Comparison of ENCODE assay signal across 9 mouse cellular contexts in the genomic region with DNA sequence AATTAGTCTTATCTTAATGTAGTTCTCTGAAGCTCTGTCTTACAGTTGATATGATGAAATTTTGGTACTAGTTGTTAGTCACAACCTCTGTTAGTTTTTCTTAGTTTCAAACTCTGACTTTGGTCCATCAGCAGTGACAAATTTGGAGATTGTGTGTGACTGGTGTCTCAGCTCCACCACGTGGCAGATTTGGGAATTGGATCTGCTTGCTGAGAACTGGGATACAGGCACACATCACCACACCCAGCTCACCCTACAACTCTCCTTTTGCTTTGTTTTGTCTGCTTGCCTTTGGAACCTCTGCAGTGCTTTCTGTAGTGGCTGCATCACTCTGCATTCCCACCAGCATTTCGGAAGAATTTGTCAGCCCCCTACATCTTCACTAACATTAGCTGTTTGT. TPM values are rescaled to one million over a fixed set of nuclear protein-coding genes. Genes with fewer than 3 reads are reported as not detected.
DNase-seq lines count a peak whose midpoint lies in the region; ATAC-seq and TF ChIP-seq lines count a peak whose summit lies in the region.
"Had no signal": no experiment of that assay in that cellular context is flagged by ENCODE, and none has a peak within 500 bp of the region (broad histone marks: within the 10 kb centered on the region; RNA-seq: fewer than 3 reads in every experiment).

No protein-coding gene starts in this region.

- H3K27ac ChIP-seq in CH12.LX (ENCODE audit: insufficient read depth, low read depth), result no peak overlapping the region
- no peak overlapping the region for H3K27ac ChIP-seq in lung, embryonic 14.5 days (ENCODE audit: low read depth)
- H3K27ac ChIP-seq: stomach, embryonic 15.5 days had no signal

- peak; percentile 11 for DNase-seq in 3134 (ENCODE audit: extremely low read depth, insufficient read length, low spot score)
- peak; percentile 69 for DNase-seq in CH12.LX (ENCODE audit: extremely low read depth)
- DNase-seq in gastrocnemius, adult 18-20 months (ENCODE audit: low spot score), result peak; percentile 78
- DNase-seq in kidney, postnatal 4 days, result peak; percentile 83 to 85
- DNase-seq in lung, embryonic 14.5 days, result peak; percentile 88
- DNase-seq in right cerebral cortex, postnatal 25 days, result peak; percentile 67

- no peak overlapping the region for H3K9ac ChIP-seq in CH12.LX (ENCODE audit: insufficient read depth, low read depth)
- H3K9ac ChIP-seq in lung, embryonic 14.5 days, result no peak overlapping the region
- H3K9ac ChIP-seq: stomach, embryonic 15.5 days had no signal

- in situ Hi-C loops in CH12.LX (cut with MboI; ENCODE audit: low pct_ligation_motif_present, low pct_unique_long_range_greater_than_20kb, low sequenced_read_pairs), result loop anchor here (10.0 kb wide), 2 partner anchors 46 to 316 kb away; no protein-coding TSS in a partner anchor

- no peaks in the 10 kb centered on the region for H3K9me3 ChIP-seq in CH12.LX (replicated peaks; ENCODE audit: low read length)
- no peaks in the 10 kb centered on the region for H3K9me3 ChIP-seq in lung, embryonic 14.5 days (ENCODE audit: low read depth, low read length)
- H3K9me3 ChIP-seq: stomach, embryonic 15.5 days had no signal

- no peak for TF ChIP-seq EP300 in CH12.LX (IDR thresholded peaks at IDR 0.05; ENCODE audit: low read length)

- no peaks in the 10 kb centered on the region for H3K36me3 ChIP-seq in CH12.LX (replicated peaks in 1 of 2; ENCODE audit: control insufficient read depth in 1 of 2, insufficient read depth in 1 of 2, low read length in 1 of 2)
- H3K36me3 ChIP-seq in lung, embryonic 14.5 days (ENCODE audit: insufficient read depth), result no peaks in the 10 kb centered on the region
- H3K36me3 ChIP-seq: stomach, embryonic 15.5 days had no signal

- no peak overlapping the region for H3K4me2 ChIP-seq in CH12.LX (ENCODE audit: insufficient read depth, low read depth, poor library complexity, severe bottlenecking)
- H3K4me2 ChIP-seq in lung, embryonic 14.5 days, result no peak overlapping the region
- H3K4me2 ChIP-seq: stomach, embryonic 15.5 days had no signal

- peak; percentile 94 for TF ChIP-seq RAD21 in CH12.LX (IDR thresholded peaks at IDR 0.05; ENCODE audit: low read depth, low read length)

- TF ChIP-seq CTCF in CH12.LX (conservative IDR thresholded peaks at IDR 0.05 in 1 of 2, IDR thresholded peaks at IDR 0.05 in 1 of 2; ENCODE audit: low read depth in 2 of 2, low read length in 2 of 2), result peak; percentile 72 to 96
- peak; percentile 85 for TF ChIP-seq CTCF in lung, embryonic 14.5 days (IDR thresholded peaks at IDR 0.05; ENCODE audit: low read depth)

- H3K4me1 ChIP-seq in CH12.LX (ENCODE audit: control insufficient read depth in 1 of 2, insufficient read depth in 2 of 2), result peaks cover 3 to 8% of the 10 kb centered on the region in 2 experiments; a peak in 2 of 4 replicates
- H3K4me1 ChIP-seq in lung, embryonic 14.5 days (ENCODE audit: insufficient read depth), result no peaks in the 10 kb centered on the region
- H3K4me1 ChIP-seq: stomach, embryonic 15.5 days had no signal

- no peaks in the 10 kb centered on the region for H3K27me3 ChIP-seq in CH12.LX (replicated peaks)
- no peaks in the 10 kb centered on the region for H3K27me3 ChIP-seq in lung, embryonic 14.5 days (ENCODE audit: insufficient read depth, low read length)
- H3K27me3 ChIP-seq: stomach, embryonic 15.5 days had no signal

- dilution Hi-C loops in CH12.LX (cut with MboI; ENCODE audit: extremely low pct_ligation_motif_present, extremely low pct_unique_long_range_greater_than_20kb, low sequenced_read_pairs), result no loop called here

- no peaks in the 10 kb centered on the region for H3K79me2 ChIP-seq in CH12.LX (replicated peaks; ENCODE audit: control insufficient read depth, extremely low read depth, insufficient read depth, poor library complexity, severe bottlenecking)

- H3K4me3 ChIP-seq in CH12.LX (replicated peaks in 1 of 3; ENCODE audit: low read depth in 2 of 3, low read length in 2 of 3, poor library complexity in 1 of 3), result no peak overlapping the region
- H3K4me3 ChIP-seq in lung, embryonic 14.5 days (ENCODE audit: low read depth, low read length), result no peak overlapping the region
- H3K4me3 ChIP-seq: stomach, embryonic 15.5 days had no signal

- ATAC-seq in cerebellum, adult (ENCODE audit: insufficient number of reproducible peaks, low FRiP score, low TSS enrichment), result 0 out of 2 replicates have a peak, but pooled peaks have one; percentile 37
- no peak for ATAC-seq in lung, embryonic 14.5 days (ENCODE audit: insufficient read depth)
- no peak for ATAC-seq in activated CD4-positive, CD25-positive, alpha-beta regulatory T cell, adult 4 months

- TF ChIP-seq POLR2A in CH12.LX (IDR thresholded peaks at IDR 0.05; ENCODE audit: low read depth, low read length), result no peak

- WGBS in lung, embryonic 14.5 days, result 23% methylated on average over 2 of the region's 2 CpGs

TF ChIP-seq in CH12.LX, 34 proteins besides CTCF, POLR2A, EP300 and RAD21:
- 0 out of 2 replicates have a peak, but pooled peaks have one; percentile 15 for TF ChIP-seq NRF1 (IDR thresholded peaks at IDR 0.05; ENCODE audit: low read depth, low read length)
- no peak for TF ChIP-seq KAT2A (IDR thresholded peaks at IDR 0.05; ENCODE audit: insufficient replicate concordance, low read length)
- TF ChIP-seq NELFE (IDR thresholded peaks at IDR 0.05; ENCODE audit: low read depth, low read length), result no peak; the same call in 1 of the 2 replicates
- TF ChIP-seq ZC3H11A (IDR thresholded peaks at IDR 0.05; ENCODE audit: low read depth, low read length), result peak; percentile 49
- no peak for TF ChIP-seq MXI1 (IDR thresholded peaks at IDR 0.05; ENCODE audit: low read depth, low read length)
- no peak for TF ChIP-seq CHD1 (IDR thresholded peaks at IDR 0.05; ENCODE audit: low read depth, low read length)
- TF ChIP-seq IRF4 (IDR thresholded peaks at IDR 0.05; ENCODE audit: low read depth, low read length), result peak; percentile 51; the same call in 1 of the 2 replicates
- TF ChIP-seq MYC (IDR thresholded peaks at IDR 0.05; ENCODE audit: low read depth, low read length), result peak; percentile 62; the same call in 1 of the 2 replicates
- no peak for TF ChIP-seq UBTF (IDR thresholded peaks at IDR 0.05; ENCODE audit: low read depth, low read length)
- TF ChIP-seq JUN (IDR thresholded peaks at IDR 0.05; ENCODE audit: insufficient read depth, low read depth, low read length), result no peak
- TF ChIP-seq MAFK (IDR thresholded peaks at IDR 0.05; ENCODE audit: insufficient replicate concordance, low read length), result no peak
- peak; percentile 89 for TF ChIP-seq SMC3 (IDR thresholded peaks at IDR 0.05; ENCODE audit: low read depth, low read length)
- TF ChIP-seq TBP (conservative IDR thresholded peaks at IDR 0.05; ENCODE audit: low read depth, low read length), result no peak
- TF ChIP-seq PAX5 (IDR thresholded peaks at IDR 0.05; ENCODE audit: low read length), result no peak
- no peak for TF ChIP-seq GABPA (IDR thresholded peaks at IDR 0.05; ENCODE audit: insufficient replicate concordance, low read depth, low read length)
- TF ChIP-seq E2F4 (IDR thresholded peaks at IDR 0.05; ENCODE audit: insufficient replicate concordance, low read depth, low read length), result no peak
- no peak for TF ChIP-seq ZNF384 (IDR thresholded peaks at IDR 0.05; ENCODE audit: low read depth, low read length)
- peak; percentile 84 for TF ChIP-seq MAX (IDR thresholded peaks at IDR 0.05; ENCODE audit: low read length)
- TF ChIP-seq RCOR1 (conservative IDR thresholded peaks at IDR 0.05; ENCODE audit: low read depth, low read length), result no peak
- TF ChIP-seq ETS1 (conservative IDR thresholded peaks at IDR 0.05; ENCODE audit: low read depth, low read length), result no peak
- TF ChIP-seq MAZ (IDR thresholded peaks at IDR 0.05; ENCODE audit: low read depth, low read length), result no peak
- TF ChIP-seq TCF12 (IDR thresholded peaks at IDR 0.05; ENCODE audit: low read depth, low read length), result no peak
- no peak for TF ChIP-seq ZMIZ1 (IDR thresholded peaks at IDR 0.05; ENCODE audit: low read depth, low read length)
- no peak for TF ChIP-seq ZKSCAN1 (IDR thresholded peaks at IDR 0.05; ENCODE audit: borderline replicate concordance, low read depth, low read length)
- TF ChIP-seq BHLHE40 (IDR thresholded peaks at IDR 0.05; ENCODE audit: low read depth, low read length), result 0 out of 2 replicates have a peak, but pooled peaks have one; percentile 12
- peak; percentile 36; the same call in 1 of the 2 replicates for TF ChIP-seq JUND (conservative IDR thresholded peaks at IDR 0.05; ENCODE audit: low read depth, low read length)
- no peak for TF ChIP-seq USF1 (IDR thresholded peaks at IDR 0.05; ENCODE audit: low read depth, low read length)
- TF ChIP-seq ELF1 (IDR thresholded peaks at IDR 0.05; ENCODE audit: low read depth, low read length), result no peak
- TF ChIP-seq MEF2A (IDR thresholded peaks at IDR 0.05; ENCODE audit: borderline replicate concordance, low read depth, low read length), result peak; percentile 50; the same call in 1 of the 2 replicates
- TF ChIP-seq USF2 (conservative IDR thresholded peaks at IDR 0.05; ENCODE audit: low read depth, low read length), result peak; percentile 20; the same call in 1 of the 2 replicates
TF ChIP-seq in CH12.LX: peak in this region for 10.

RNA-seq across cellular contexts. Expression of gene Brms1l, which starts 5.0 kb away (rescaled TPM):
- total RNA-seq in CH12.LX (2012; rRNA removed) (16.3 and 17.8 TPM in 2 replicates), CH12.LX (2014; rRNA removed) (18.9 and 19.7 TPM in 2 replicates)
- polyA plus RNA-seq in CH12.LX (2012; ENCODE audit: insufficient read length, low read depth), result 32.6 and 48.0 TPM in 2 replicates
- 10 to 100 TPM; 20.3 to 20.5 TPM for total RNA-seq in gastrocnemius, adult 18-20 months (2021)
- 42.3 and 49.2 TPM in 2 replicates for polyA plus RNA-seq in lung, embryonic 14.5 days (2014; fragmentation: Nextera tagmentation; extraction: Ambion mirVana)
- polyA plus RNA-seq in activated CD4-positive, CD25-positive, alpha-beta regulatory T cell, adult 4 months (2017; shearing (Covaris generic)), result 10 to 100 TPM; 13.1 to 13.2 TPM

RNA-seq across cellular contexts. Expression of gene Ralgapa1, which starts 10.1 kb away (rescaled TPM):
- total RNA-seq in CH12.LX (2012; rRNA removed) (8.9 and 10.3 TPM in 2 replicates), CH12.LX (2014; rRNA removed) (18.5 and 19.2 TPM in 2 replicates)
- polyA plus RNA-seq in CH12.LX (2012; ENCODE audit: insufficient read length, low read depth), result 18.6 and 24.4 TPM in 2 replicates
- total RNA-seq in gastrocnemius, adult 18-20 months (2021), result 10 to 100 TPM; 41.5 to 41.9 TPM
- polyA plus RNA-seq in lung, embryonic 14.5 days (2014; fragmentation: Nextera tagmentation; extraction: Ambion mirVana), result 20.4 and 20.5 TPM in 2 replicates
- polyA plus RNA-seq in activated CD4-positive, CD25-positive, alpha-beta regulatory T cell, adult 4 months (2017; shearing (Covaris generic)), result 10 to 100 TPM; 11.9 to 13.6 TPM

Comparison
In these comparisons a context has a peak if more than half of its experiments do, and no peak if none do; other contexts are left out.
1. DNase-seq: peak in every context shown above with its lines; median percentile 88 in lung, embryonic 14.5 days; 84 in kidney, postnatal 4 days; 78 in gastrocnemius, adult 18-20 months; 69 in CH12.LX; 67 in right cerebral cortex, postnatal 25 days; 11 in 3134.